Mouse (Mus musculus): ENCODE measurements around the gene Tmem265.

DNA sequence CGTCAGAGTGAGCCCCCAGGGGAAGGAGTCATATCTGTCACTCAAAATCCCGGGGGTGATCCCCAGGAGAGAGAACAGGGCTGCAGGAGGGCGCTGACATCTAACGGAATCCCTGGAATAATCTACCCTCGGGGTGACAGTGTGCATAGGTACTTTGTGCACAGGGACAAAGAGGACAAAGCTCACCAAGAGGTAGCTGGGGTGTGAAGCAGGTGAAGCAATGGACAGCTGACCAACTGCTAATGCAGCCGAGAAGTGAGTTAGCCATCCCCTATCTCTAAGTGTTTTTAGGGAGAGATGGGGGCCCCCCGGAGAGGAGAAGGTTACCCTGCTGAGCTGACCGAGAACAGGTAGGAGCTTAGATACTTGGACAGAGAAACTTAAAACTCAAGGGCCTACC is 52.9 kb downstream of the Tmem265 start:
- TF ChIP-seq CTCF (IDR thresholded peaks at IDR 0.05; ENCODE audit: extremely low read depth, insufficient read length, insufficient replicate concordance, low read depth, low read length) (no peak), POLR2A (IDR thresholded peaks at IDR 0.05; ENCODE audit: low read depth, low read length) (no peak)
